ENCODE assay signal across 8 mouse cellular contexts in genomic region chr14:31208084-31208483, GRCm38 (mm10). TPM values are rescaled to one million over a fixed set of nuclear protein-coding genes. Genes with fewer than 3 reads are reported as not detected.
DNase-seq lines count a peak whose midpoint lies in the region; ATAC-seq and TF ChIP-seq lines count a peak whose summit lies in the region.

Gene Tnnc1, plus strand, starts transcription at chr14:31208312.

- ATAC-seq in megakaryocyte, adult 5-6 weeks (ENCODE audit: poor library complexity, severe bottlenecking): no peak
- no peak for ATAC-seq in hindbrain, embryonic 15.5 days (ENCODE audit: low FRiP score, low read depth)
- no peak for ATAC-seq in midbrain, embryonic 16.5 days
- no peak for ATAC-seq in megakaryocyte progenitor cell, adult 5-6 weeks (replicated peaks; ENCODE audit: poor library complexity)

- DNase-seq in gastrocnemius, adult 2 months: no peak
- no peak for DNase-seq in cerebellum, adult 8-10 months
- DNase-seq in layer of hippocampus, adult 18-20 months (ENCODE audit: low spot score in 2 of 2): no peak

- intact Hi-C loops in gastrocnemius, adult 2 months (cut with DNase I): loop anchor here (5.0 kb wide), 1 partner anchor 44 kb away; the partner anchor contains the start of genes Bap1 and Phf7

- peaks cover 36% of the 10 kb centered on the region for H3K27me3 ChIP-seq in megakaryocyte, embryonic 14.5 days (replicated peaks)
- H3K27me3 ChIP-seq in hindbrain, embryonic 15.5 days: no peaks in the 10 kb centered on the region
- H3K27me3 ChIP-seq in midbrain, embryonic 16.5 days (ENCODE audit: control insufficient read depth, insufficient read depth, low read depth, low read length): no peaks in the 10 kb centered on the region

- H3K9me3 ChIP-seq in megakaryocyte, embryonic 14.5 days: no peaks in the 10 kb centered on the region
- no peaks in the 10 kb centered on the region for H3K9me3 ChIP-seq in hindbrain, embryonic 15.5 days
- H3K9me3 ChIP-seq in midbrain, embryonic 16.5 days (replicated peaks; ENCODE audit: control insufficient read depth, low read length, poor library complexity, severe bottlenecking): no peaks in the 10 kb centered on the region

- H3K9ac ChIP-seq in hindbrain, embryonic 15.5 days: peak within 1 kb of the TSS; percentile 95; the same call in 1 of the 2 replicates
- peak within 1 kb of the TSS; percentile 92 for H3K9ac ChIP-seq in midbrain, embryonic 16.5 days (ENCODE audit: low read depth, low read length)

- H3K36me3 ChIP-seq in megakaryocyte, embryonic 14.5 days (replicated peaks; ENCODE audit: low read length): peaks cover 27% of the 10 kb centered on the region
- H3K36me3 ChIP-seq in hindbrain, embryonic 15.5 days: peaks cover 10% of the 10 kb centered on the region
- peaks cover 10% of the 10 kb centered on the region for H3K36me3 ChIP-seq in midbrain, embryonic 16.5 days (ENCODE audit: control insufficient read depth, insufficient read depth, low read length)

- peak within 1 kb of the TSS; percentile 99 for H3K4me3 ChIP-seq in megakaryocyte, embryonic 14.5 days (replicated peaks)
- peak within 1 kb of the TSS; percentile 86 for H3K4me3 ChIP-seq in gastrocnemius, adult 2 months
- peak within 1 kb of the TSS; percentile 88 for H3K4me3 ChIP-seq in hindbrain, embryonic 15.5 days
- peak within 1 kb of the TSS; percentile 74 for H3K4me3 ChIP-seq in midbrain, embryonic 16.5 days (ENCODE audit: low read depth, low read length)

- 93% methylated on average over 2 of the region's 2 CpGs for WGBS in hindbrain, embryonic 15.5 days
- 72% methylated on average over 2 of the region's 2 CpGs for WGBS in midbrain, embryonic 16.5 days

- no peak for TF ChIP-seq CTCF in gastrocnemius, adult 2 months (IDR thresholded peaks at IDR 0.05)

- peak within 1 kb of the TSS; percentile 95 for H3K27ac ChIP-seq in gastrocnemius, adult 2 months
- H3K27ac ChIP-seq in hindbrain, embryonic 15.5 days (replicated peaks): peak within 1 kb of the TSS; percentile 95
- peak within 1 kb of the TSS; percentile 92 for H3K27ac ChIP-seq in midbrain, embryonic 16.5 days (ENCODE audit: low read length)

- peak within 1 kb of the TSS; percentile 88 for H3K4me2 ChIP-seq in hindbrain, embryonic 15.5 days
- peak within 1 kb of the TSS; percentile 78 for H3K4me2 ChIP-seq in midbrain, embryonic 16.5 days (ENCODE audit: low read length)

- peaks cover 41% of the 10 kb centered on the region for H3K4me1 ChIP-seq in megakaryocyte, embryonic 14.5 days
- peaks cover 22% of the 10 kb centered on the region for H3K4me1 ChIP-seq in hindbrain, embryonic 15.5 days (replicated peaks)
- H3K4me1 ChIP-seq in midbrain, embryonic 16.5 days (ENCODE audit: control insufficient read depth, insufficient read depth, low read length): peaks cover 14% of the 10 kb centered on the region

RNA-seq across cellular contexts. Expression of gene Tnnc1, which starts in this region (rescaled TPM):
- polyA plus RNA-seq in megakaryocyte, embryonic 14.5 days (2012; ENCODE audit: insufficient read depth, low replicate concordance): 0.23 TPM in 1 of 2 replicates, not detected in the other
- 0.71 TPM in 1 of 2 replicates, not detected in the other for total RNA-seq in megakaryocyte, adult 5-6 weeks (2015)
- not detected in 2 replicates for total RNA-seq in megakaryocyte, adult 5-6 weeks (2017)
- 1,000 to 10,000 TPM in 1 of 2 experiments, 100 to 1,000 TPM in 1; 386 to 1,185 TPM for total RNA-seq in gastrocnemius, adult 2 months (2021)
- 3.5 and 4.0 TPM in 2 replicates for polyA plus RNA-seq in hindbrain, embryonic 15.5 days (2015; fragmentation: Nextera tagmentation; extraction: Ambion mirVana)
- 2.4 and 3.3 TPM in 2 replicates for polyA plus RNA-seq in midbrain, embryonic 16.5 days (2015; fragmentation: Nextera tagmentation; extraction: Ambion mirVana)
- 1 to 10 TPM; 2.0 to 3.5 TPM for total RNA-seq in layer of hippocampus, adult 18-20 months (2021)
- 0.94 TPM in 1 of 2 replicates, not detected in the other for total RNA-seq in megakaryocyte progenitor cell, adult 5-6 weeks (2015)
- total RNA-seq in megakaryocyte progenitor cell, adult 5-6 weeks (2017): 0.54 and 0.87 TPM in 2 replicates

Comparison
In these comparisons a context has a peak if more than half of its experiments do, and no peak if none do; other contexts are left out.
1. RNA of gene Tnnc1 (total RNA-seq): 386 to 1,185 TPM in gastrocnemius, adult 2 months; 2.0 to 3.5 TPM in layer of hippocampus, adult 18-20 months, 0.54 to 0.94 TPM in megakaryocyte progenitor cell, adult 5-6 weeks and 0.71 TPM in megakaryocyte, adult 5-6 weeks; every median in the first group is over 10 times any median in the second.
2. Peak in every context shown above with its lines, with median percentiles within 50 percentile points of each other: H3K4me3 ChIP-seq and H3K27ac ChIP-seq.